Mouse (Mus musculus): ENCODE results near the gene Fam102a.
"Not testable (repeated sequence)": the region's sequence is repeated elsewhere in the genome, so short reads cannot be mapped to it uniquely, and the experiment has no call there.

Fam102a gene

GRCm38 (mm10) chr2:32534733-32535471 is at the start of gene Fam102a:
Fam102a (plus strand) TSS chr2:32535332.
- peak; percentile 87 for DNase-seq (ENCODE audit: low read depth, low spot score)

GRCm38 (mm10) chr2:32485751-32486150 is 49.4 kb upstream of the Fam102a start:
- no peak for DNase-seq (ENCODE audit: low read depth, low spot score)

GRCm38 (mm10) chr2:32486155-32486554 is 49.0 kb upstream of the Fam102a start:
- DNase-seq (ENCODE audit: low read depth, low spot score), result no peak

GRCm38 (mm10) chr2:32487124-32487623 is 48.0 kb upstream of the Fam102a start:
- DNase-seq (ENCODE audit: low read depth, low spot score), result peak; percentile 85

GRCm38 (mm10) chr2:32488679-32489078 is 46.5 kb upstream of the Fam102a start:
- DNase-seq (ENCODE audit: low read depth, low spot score), result peak; percentile 64

GRCm38 (mm10) chr2:32490730-32491129 is 44.4 kb upstream of the Fam102a start:
- not testable (repeated sequence) for DNase-seq (ENCODE audit: low read depth, low spot score)

GRCm38 (mm10) chr2:32492661-32493060 is 42.5 kb upstream of the Fam102a start:
- DNase-seq (ENCODE audit: low read depth, low spot score), result no peak

GRCm38 (mm10) chr2:32493301-32493701 is 41.8 kb upstream of the Fam102a start:
- DNase-seq (ENCODE audit: low read depth, low spot score), result no peak

GRCm38 (mm10) chr2:32494522-32494921 is 40.6 kb upstream of the Fam102a start:
- no peak for DNase-seq (ENCODE audit: low read depth, low spot score)

GRCm38 (mm10) chr2:32495185-32495726 is 39.9 kb upstream of the Fam102a start:
- DNase-seq (ENCODE audit: low read depth, low spot score), result no peak

GRCm38 (mm10) chr2:32496190-32496589 is 38.9 kb upstream of the Fam102a start:
- no peak for DNase-seq (ENCODE audit: low read depth, low spot score)

- no peak for DNase-seq (ENCODE audit: low read depth, low spot score)
Observed at GRCm38 (mm10) chr2:32499365-32499764, 35.8 kb upstream of the Fam102a start.

GRCm38 (mm10) chr2:32500461-32500860 is 34.7 kb upstream of the Fam102a start:
- no peak for DNase-seq (ENCODE audit: low read depth, low spot score)

GRCm38 (mm10) chr2:32501754-32502324 is 33.3 kb upstream of the Fam102a start:
- DNase-seq (ENCODE audit: low read depth, low spot score), result no peak

- no peak for DNase-seq (ENCODE audit: low read depth, low spot score)
Observed at GRCm38 (mm10) chr2:32502843-32503242, 32.3 kb upstream of the Fam102a start.

GRCm38 (mm10) chr2:32503588-32503987 is 31.5 kb upstream of the Fam102a start:
- no peak for DNase-seq (ENCODE audit: low read depth, low spot score)

GRCm38 (mm10) chr2:32505536-32505935 is 29.6 kb upstream of the Fam102a start:
- no peak for DNase-seq (ENCODE audit: low read depth, low spot score)

- no peak for DNase-seq (ENCODE audit: low read depth, low spot score)
Observed at GRCm38 (mm10) chr2:32506673-32507668, 28.2 kb upstream of the Fam102a start.

- DNase-seq (ENCODE audit: low read depth, low spot score), result no peak
Observed at GRCm38 (mm10) chr2:32507906-32508305, 27.2 kb upstream of the Fam102a start.

GRCm38 (mm10) chr2:32509287-32509686 is 25.8 kb upstream of the Fam102a start:
- DNase-seq (ENCODE audit: low read depth, low spot score), result no peak

- DNase-seq (ENCODE audit: low read depth, low spot score), result no peak
Observed at GRCm38 (mm10) chr2:32509896-32510295, 25.2 kb upstream of the Fam102a start.

GRCm38 (mm10) chr2:32512592-32512991 is 22.5 kb upstream of the Fam102a start:
- no peak for DNase-seq (ENCODE audit: low read depth, low spot score)
